Mouse (Mus musculus): ENCODE measurements around the gene Eme1. TPM values are rescaled to one million over a fixed set of nuclear protein-coding genes. Genes with fewer than 3 reads are reported as not detected.

Gene Eme1
- polyA plus RNA-seq, 1 experiment from 2014 or later = 11.6 TPM

DNA sequence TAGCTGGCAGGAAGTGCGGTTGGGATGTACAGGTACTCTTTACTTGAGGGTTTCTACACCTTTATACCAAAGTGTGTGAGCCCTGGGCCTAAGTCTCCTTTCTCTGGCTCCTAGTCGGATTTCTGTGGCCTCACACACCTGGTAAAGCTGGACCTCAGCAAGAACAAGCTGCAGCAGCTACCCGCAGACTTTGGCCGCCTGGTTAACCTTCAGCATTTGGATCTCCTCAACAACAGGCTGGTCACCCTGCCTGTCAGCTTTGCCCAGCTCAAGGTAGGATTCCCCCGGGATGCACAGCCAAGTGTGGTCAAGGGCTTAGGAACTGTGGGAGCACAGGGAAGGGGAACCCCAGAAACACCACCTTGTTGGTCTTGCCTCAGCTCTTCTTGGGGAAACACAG is 19.3 kb downstream of the Eme1 start:
- no peak for ATAC-seq
- Histone ChIP-seq H3K4me3 (replicated peaks) (no peak overlapping the region), H3K27me3 (no peaks in the 10 kb centered on the region), H3K27ac (no peak overlapping the region), H3K4me1 (replicated peaks) (peaks cover 16% of the 10 kb centered on the region), H3K9ac (replicated peaks) (0 out of 2 replicates have a peak overlapping the region, but pooled peaks have one; percentile 23), H3K4me2 (replicated peaks) (no peak overlapping the region), H3K9me3 (no peaks in the 10 kb centered on the region), H3K36me3 (peaks cover 76% of the 10 kb centered on the region)
- WGBS = 89% methylated on average over 5 of the region's 5 CpGs

DNA sequence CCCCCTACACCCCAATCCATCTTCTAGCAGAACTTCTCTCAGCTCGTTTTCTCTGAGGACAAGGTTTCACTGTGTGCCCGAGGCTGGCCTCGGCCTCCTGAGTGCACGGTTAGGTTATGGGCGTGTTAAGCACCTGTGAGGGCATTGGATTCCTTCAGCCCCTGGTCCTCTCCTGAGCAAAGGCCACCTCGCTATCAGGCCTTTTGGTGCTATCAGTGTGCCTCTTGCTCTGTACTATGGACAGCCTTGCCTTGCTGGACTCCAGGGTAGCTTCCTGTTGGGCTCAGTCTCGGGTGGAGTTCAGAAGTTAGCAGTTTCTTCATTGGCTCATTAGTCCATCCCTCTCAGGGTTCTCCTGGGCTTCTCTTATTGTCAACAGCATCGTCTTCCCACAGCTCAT is 20.8 kb downstream of the Eme1 start:
- 92% methylated on average over 8 of the region's 8 CpGs for WGBS
- H3K9ac ChIP-seq (replicated peaks) = no peak overlapping the region
- peaks cover 16% of the 10 kb centered on the region for H3K4me1 ChIP-seq (replicated peaks)
- no peak overlapping the region for H3K4me3 ChIP-seq (replicated peaks)
- peaks cover 62% of the 10 kb centered on the region for H3K36me3 ChIP-seq
- H3K9me3 ChIP-seq = no peaks in the 10 kb centered on the region
- H3K4me2 ChIP-seq (replicated peaks) = no peak overlapping the region
- no peak overlapping the region for H3K27ac ChIP-seq
- no peak for ATAC-seq
- H3K27me3 ChIP-seq = no peaks in the 10 kb centered on the region

- no peaks in the 10 kb centered on the region for H3K9me3 ChIP-seq
- ATAC-seq = no peak
- H3K4me1 ChIP-seq (replicated peaks) = peaks cover 16% of the 10 kb centered on the region
- peaks cover 51% of the 10 kb centered on the region for H3K36me3 ChIP-seq
- no peaks in the 10 kb centered on the region for H3K27me3 ChIP-seq
- H3K4me3 ChIP-seq (replicated peaks) = no peak overlapping the region
- H3K27ac ChIP-seq = no peak overlapping the region
- no peak overlapping the region for H3K9ac ChIP-seq (replicated peaks)
- over 99% methylated on average over 5 of the region's 5 CpGs for WGBS
- no peak overlapping the region for H3K4me2 ChIP-seq (replicated peaks)
Measured at GRCm38 (mm10) chr11:94631969-94632368, 21.8 kb downstream of the Eme1 start.

DNA sequence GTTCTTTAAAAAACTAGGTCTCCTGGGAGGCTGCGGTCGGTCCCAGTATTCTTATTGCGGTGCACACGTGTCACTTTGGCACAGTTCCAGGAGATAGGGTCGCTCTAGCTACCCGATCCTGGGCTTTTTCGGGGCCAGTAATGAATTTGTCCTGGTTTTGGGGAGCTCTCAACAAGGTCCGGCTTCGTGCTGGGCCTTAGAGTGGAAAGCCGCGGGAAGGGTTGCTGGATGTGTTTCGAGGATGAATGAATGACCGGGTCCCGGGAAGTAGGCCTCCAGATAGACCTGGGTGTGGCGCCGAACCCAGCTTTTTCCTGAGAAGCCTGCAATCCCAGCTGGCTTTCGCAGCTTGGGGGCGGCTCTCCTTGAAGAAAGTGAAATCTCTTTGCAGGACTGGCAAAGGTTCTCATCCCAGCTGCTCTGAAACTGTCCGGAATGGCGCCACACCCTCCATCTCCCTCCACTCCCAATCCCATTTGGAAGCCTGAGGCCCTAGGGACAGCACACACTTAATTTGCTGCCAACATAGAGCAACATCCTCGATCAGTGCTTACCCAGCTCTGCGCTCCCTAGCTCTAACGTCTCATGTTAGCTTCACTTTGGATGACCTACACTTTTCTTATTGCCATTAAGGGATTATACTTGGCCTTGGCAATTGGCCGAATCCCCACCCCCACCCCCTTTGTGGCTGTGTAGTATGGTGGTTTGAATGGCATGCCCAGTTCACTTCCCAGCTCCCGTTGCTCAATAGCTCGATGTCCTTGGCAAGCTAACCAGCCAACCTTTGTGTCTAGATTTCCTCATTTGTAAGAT is 23.4 kb downstream of the Eme1 start:
- peaks cover 36% of the 10 kb centered on the region for H3K36me3 ChIP-seq
- peaks cover 16% of the 10 kb centered on the region for H3K4me1 ChIP-seq (replicated peaks)
- H3K27me3 ChIP-seq = no peaks in the 10 kb centered on the region
- peak overlapping the region; percentile 92 for H3K4me2 ChIP-seq (replicated peaks)
- peak overlapping the region; percentile 95 for H3K9ac ChIP-seq (replicated peaks)
- H3K4me3 ChIP-seq (replicated peaks) = peak overlapping the region; percentile 98
- WGBS = 14% methylated on average over 26 of the region's 26 CpGs
- peak overlapping the region; percentile 72 for H3K27ac ChIP-seq
- ATAC-seq = peak; percentile 56
- H3K9me3 ChIP-seq = no peaks in the 10 kb centered on the region

GRCm38 (mm10) chr11:94629884-94630198 is 23.9 kb downstream of the Eme1 start:
- Histone ChIP-seq H3K27ac (peak overlapping the region; percentile 72), H3K9ac (replicated peaks) (peak overlapping the region; percentile 95), H3K9me3 (no peaks in the 10 kb centered on the region), H3K27me3 (no peaks in the 10 kb centered on the region), H3K4me3 (replicated peaks) (peak overlapping the region; percentile 98), H3K4me1 (replicated peaks) (peaks cover 16% of the 10 kb centered on the region), H3K36me3 (peaks cover 30% of the 10 kb centered on the region), H3K4me2 (replicated peaks) (peak overlapping the region; percentile 92)
- ATAC-seq = peak; percentile 81
- 0% methylated on average over 27 of the region's 28 CpGs for WGBS

- peaks cover 25% of the 10 kb centered on the region for H3K36me3 ChIP-seq
- H3K27ac ChIP-seq = peak within 1 kb of the TSS; percentile 72
- WGBS = 8% methylated on average over 38 of the region's 41 CpGs
- no peaks in the 10 kb centered on the region for H3K9me3 ChIP-seq
- ATAC-seq = peak; percentile 99
- H3K4me2 ChIP-seq (replicated peaks) = peak within 1 kb of the TSS; percentile 92
- H3K4me3 ChIP-seq (replicated peaks) = peak within 1 kb of the TSS; percentile 98
- H3K4me1 ChIP-seq (replicated peaks) = peaks cover 16% of the 10 kb centered on the region
- no peaks in the 10 kb centered on the region for H3K27me3 ChIP-seq
- peak within 1 kb of the TSS; percentile 95 for H3K9ac ChIP-seq (replicated peaks)
Measured at GRCm38 (mm10) chr11:94629199-94629883, 24.4 kb downstream of the Eme1 start, which contains the start of gene Lrrc59. Lrrc59 (plus strand) TSS chr11:94629767.

DNA sequence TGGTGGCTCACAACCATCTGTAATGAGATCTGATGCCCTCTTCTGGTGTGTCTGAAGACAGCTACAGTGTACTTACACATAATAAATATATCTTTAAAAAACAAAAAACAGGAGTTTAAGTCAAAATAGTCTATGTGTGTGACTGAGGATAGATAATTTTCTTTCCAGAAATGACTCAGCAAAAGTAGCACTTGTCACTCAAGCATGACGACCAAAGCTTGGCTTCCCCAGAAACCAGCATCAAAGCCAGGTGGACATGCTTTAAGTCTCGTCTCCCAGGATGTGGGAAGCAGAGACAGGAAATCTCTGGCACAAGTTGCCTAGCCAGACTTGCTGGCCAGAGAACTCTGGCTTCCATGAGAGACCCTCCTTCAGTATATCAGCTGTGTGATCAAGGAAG is 31.6 kb downstream of the Eme1 start:
- ATAC-seq = no peak
- Histone ChIP-seq H3K9ac (replicated peaks) (no peak overlapping the region), H3K4me3 (replicated peaks) (no peak overlapping the region), H3K27ac (no peak overlapping the region), H3K4me1 (replicated peaks) (no peaks in the 10 kb centered on the region), H3K9me3 (no peaks in the 10 kb centered on the region), H3K27me3 (0 out of 2 replicates have a peak, but pooled peaks cover 3% of the 10 kb centered on the region), H3K36me3 (no peaks in the 10 kb centered on the region), H3K4me2 (replicated peaks) (no peak overlapping the region)
- WGBS = 77% methylated on average over 2 of the region's 2 CpGs

DNA sequence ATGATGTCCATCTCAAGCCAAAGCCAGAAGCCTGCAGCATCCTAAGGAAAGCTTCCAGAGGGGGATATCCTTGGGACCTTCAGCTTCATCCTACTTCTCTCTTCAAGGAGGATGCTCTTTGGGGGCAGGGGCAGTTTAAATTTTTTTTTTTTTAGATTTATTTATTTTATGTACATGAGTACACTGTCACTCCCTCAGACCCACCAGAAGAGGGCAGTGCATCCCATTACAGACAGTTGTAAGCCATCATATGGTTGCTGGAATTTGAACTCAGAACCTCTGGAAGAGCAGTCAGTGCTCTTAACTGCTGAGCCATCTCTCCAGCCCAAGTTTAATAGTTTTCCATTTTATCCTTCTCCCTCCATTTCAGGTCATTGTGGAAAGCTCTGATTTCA is 32.3 kb downstream of the Eme1 start:
- H3K9me3 ChIP-seq = 0 out of 2 replicates have a peak, but pooled peaks cover 3% of the 10 kb centered on the region
- no peak overlapping the region for H3K4me3 ChIP-seq (replicated peaks)
- no peak overlapping the region for H3K9ac ChIP-seq (replicated peaks)
- ATAC-seq = no peak
- H3K27me3 ChIP-seq = 0 out of 2 replicates have a peak, but pooled peaks cover 3% of the 10 kb centered on the region
- no peaks in the 10 kb centered on the region for H3K4me1 ChIP-seq (replicated peaks)
- H3K4me2 ChIP-seq (replicated peaks) = no peak overlapping the region
- no peak overlapping the region for H3K27ac ChIP-seq
- H3K36me3 ChIP-seq = no peaks in the 10 kb centered on the region

- ATAC-seq = no peak
- 0 out of 2 replicates have a peak, but pooled peaks cover 3% of the 10 kb centered on the region for H3K9me3 ChIP-seq
- H3K27me3 ChIP-seq = 0 out of 2 replicates have a peak, but pooled peaks cover 3% of the 10 kb centered on the region
- H3K4me2 ChIP-seq (replicated peaks) = no peak overlapping the region
- WGBS = 52% methylated on average over 6 of the region's 6 CpGs
- no peaks in the 10 kb centered on the region for H3K36me3 ChIP-seq
- no peak overlapping the region for H3K4me3 ChIP-seq (replicated peaks)
- no peaks in the 10 kb centered on the region for H3K4me1 ChIP-seq (replicated peaks)
- H3K27ac ChIP-seq = no peak overlapping the region
- H3K9ac ChIP-seq (replicated peaks) = no peak overlapping the region
Measured at GRCm38 (mm10) chr11:94620766-94621457, 32.9 kb downstream of the Eme1 start.

DNA sequence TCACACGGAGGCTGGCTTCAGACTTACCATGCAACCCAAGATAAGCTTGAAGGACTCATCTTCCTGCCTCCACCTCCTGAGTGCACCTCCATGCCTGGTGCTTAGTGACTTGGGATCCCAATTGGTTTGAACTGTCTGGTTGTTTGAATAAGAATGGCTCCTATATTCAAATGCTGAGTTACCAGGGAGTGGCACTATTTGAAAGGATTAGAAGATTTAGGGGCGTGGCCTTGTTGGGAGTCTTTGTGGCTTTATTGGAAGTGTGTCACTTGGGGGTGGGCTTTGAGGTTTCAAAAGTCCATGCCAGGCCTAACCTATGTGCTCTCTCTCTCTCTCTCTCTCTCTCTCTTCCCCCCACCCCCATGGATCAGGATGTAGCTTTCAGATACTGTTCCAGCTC is 36.1 kb downstream of the Eme1 start:
- H3K36me3 ChIP-seq = no peaks in the 10 kb centered on the region
- 0 out of 2 replicates have a peak, but pooled peaks cover 3% of the 10 kb centered on the region for H3K9me3 ChIP-seq
- no peak for ATAC-seq
- 0 out of 2 replicates have a peak, but pooled peaks cover 6% of the 10 kb centered on the region for H3K4me1 ChIP-seq (replicated peaks)
- 89% methylated on average over 2 of the region's 2 CpGs for WGBS
- H3K9ac ChIP-seq (replicated peaks) = no peak overlapping the region
- H3K27ac ChIP-seq = no peak overlapping the region
- no peak overlapping the region for H3K4me2 ChIP-seq (replicated peaks)
- H3K4me3 ChIP-seq (replicated peaks) = no peak overlapping the region
- H3K27me3 ChIP-seq = 0 out of 2 replicates have a peak, but pooled peaks cover 7% of the 10 kb centered on the region

DNA sequence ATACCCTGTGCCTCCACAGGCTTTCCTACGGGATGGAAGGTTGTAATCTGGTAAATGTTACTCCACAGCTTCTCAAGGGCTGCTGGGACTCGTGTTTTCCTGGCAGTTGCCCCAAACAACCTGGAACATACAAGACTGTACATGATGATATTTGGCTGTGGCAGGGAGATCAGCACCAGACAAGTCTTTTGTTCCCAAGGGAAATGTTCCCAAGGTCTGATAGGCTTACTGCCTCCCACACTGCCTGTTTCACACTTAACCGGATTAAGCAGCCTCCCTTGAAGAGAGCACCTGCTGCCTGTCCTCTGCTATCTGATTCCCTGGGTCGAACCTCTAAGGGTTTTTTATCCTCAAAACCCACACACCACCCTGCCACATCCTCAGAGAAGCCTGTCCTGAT is 38.3 kb downstream of the Eme1 start:
- Histone ChIP-seq H3K4me2 (replicated peaks) (no peak overlapping the region), H3K36me3 (no peaks in the 10 kb centered on the region), H3K27ac (no peak overlapping the region), H3K9me3 (0 out of 2 replicates have a peak, but pooled peaks cover 3% of the 10 kb centered on the region), H3K27me3 (0 out of 2 replicates have a peak, but pooled peaks cover 7% of the 10 kb centered on the region), H3K4me1 (replicated peaks) (0 out of 2 replicates have a peak, but pooled peaks cover 6% of the 10 kb centered on the region), H3K4me3 (replicated peaks) (no peak overlapping the region), H3K9ac (replicated peaks) (no peak overlapping the region)
- WGBS = 14% methylated on average over 4 of the region's 4 CpGs
- ATAC-seq = peak; percentile 56

Data from midbrain, embryonic 13.5 days (tissue).